Mouse (Mus musculus) lung, embryonic 15.5 days (tissue): Measurements from ENCODE around the gene Edil3. TPM values are rescaled to one million over a fixed set of nuclear protein-coding genes. Genes with fewer than 3 reads are reported as not detected.

ENCODE experiments used
- ATAC-seq: fragments of 200-750 bp; cut with Nextera tagmentation; 2 replicates; pipeline ENCODE4 v1.8.0; 2017; ENCODE audit warnings: moderate number of reproducible peaks, borderline replicate concordance; ENCODE audit not compliant: low FRiP score, low TSS enrichment; ENCODE audit errors: extremely low read depth
- H3K27ac ChIP-seq: fragments of 300-500 bp; sonication (generic); 2 replicates; pipeline ENCODE4 v1.5.1; 2015; ENCODE audit warnings: moderate library complexity, mild to moderate bottlenecking, inconsistent platforms
- H3K27me3 ChIP-seq: fragments of 300-500 bp; sonication (generic); 2 replicates; pipeline ENCODE4 v1.6.1; 2015; ENCODE audit warnings: inconsistent platforms
- H3K36me3 ChIP-seq: fragments of 300-500 bp; sonication (generic); 2 replicates; pipeline ENCODE4 v1.6.1; 2015; ENCODE audit warnings: inconsistent platforms
- H3K4me1 ChIP-seq: fragments of 300-500 bp; sonication (generic); 2 replicates; pipeline ENCODE4 v1.6.1; 2015; ENCODE audit warnings: inconsistent platforms
- H3K4me2 ChIP-seq: fragments of 300-500 bp; sonication (generic); 2 replicates; pipeline ENCODE4 v1.6.1; 2015; ENCODE audit warnings: inconsistent platforms, mild to moderate bottlenecking, moderate library complexity
- H3K4me3 ChIP-seq: fragments of 300-500 bp; sonication (generic); 2 replicates; pipeline ENCODE4 v1.5.1; 2015; ENCODE audit warnings: mild to moderate bottlenecking, inconsistent platforms
- H3K9ac ChIP-seq: fragments of 300-500 bp; sonication (generic); 2 replicates; pipeline ENCODE4 v1.6.1; 2015; ENCODE audit warnings: inconsistent platforms
- H3K9me3 ChIP-seq: fragments of 300-500 bp; sonication (generic); 2 replicates; pipeline ENCODE4 v1.6.1; 2016; ENCODE audit warnings: inconsistent platforms
- WGBS: fragments of 180-500 bp; shearing (Covaris S2); methylation state at CpG from one replicate; pipeline ENCODE4 v1.1.7; 2015; 5-methylcytosine and 5-hydroxymethylcytosine counted together
- polyA plus RNA-seq: library from polyadenylated mRNA; unstranded; fragments of >200 nt; fragmentation: Nextera tagmentation; extraction: Ambion mirVana; gene quantifications from 2 replicates; pipeline ENCODE4 v1.2.1, GENCODE M21; 2015

The Edil3 gene
- polyA plus RNA-seq, 1 experiment from 2014 or later = 8.7 TPM

DNA sequence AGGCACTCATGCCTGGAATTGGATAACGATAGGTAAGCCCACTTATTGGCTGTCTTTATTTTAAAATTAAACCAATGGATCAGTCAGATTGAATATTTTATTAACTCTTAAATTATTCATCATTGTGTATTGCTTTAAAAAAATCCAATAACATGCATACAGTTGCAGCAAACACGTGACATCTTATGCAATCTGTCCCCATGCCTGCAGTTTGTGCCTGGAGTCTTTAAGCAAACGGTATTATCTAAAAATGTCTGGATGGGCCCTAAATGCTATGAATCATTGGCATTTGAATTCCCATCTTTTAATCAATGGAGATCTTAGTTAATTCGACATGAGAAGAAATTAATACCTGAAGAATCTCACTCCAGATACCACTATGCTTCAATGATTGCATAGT lies 3.2 kb downstream of the Edil3 start:
- no peak for ATAC-seq
- H3K36me3 ChIP-seq = no peaks in the 10 kb centered on the region
- peaks cover 11% of the 10 kb centered on the region; the same call in 1 of the 2 replicates for H3K27me3 ChIP-seq
- peak overlapping the region; percentile 66; the same call in 1 of the 2 replicates for H3K4me3 ChIP-seq
- peaks cover 15% of the 10 kb centered on the region; the same call in 1 of the 2 replicates for H3K4me1 ChIP-seq
- no peak overlapping the region for H3K9ac ChIP-seq
- no peaks in the 10 kb centered on the region for H3K9me3 ChIP-seq
- H3K4me2 ChIP-seq = peak overlapping the region; percentile 99; the same call in 1 of the 2 replicates
- 32% methylated on average over 4 of the region's 4 CpGs for WGBS
- no peak overlapping the region for H3K27ac ChIP-seq

- Histone ChIP-seq H3K4me3 (peak overlapping the region; percentile 3; the same call in 1 of the 2 replicates), H3K9ac (no peak overlapping the region), H3K27me3 (no peaks in the 10 kb centered on the region), H3K4me1 (0 out of 2 replicates have a peak, but pooled peaks cover 4% of the 10 kb centered on the region), H3K27ac (no peak overlapping the region), H3K4me2 (peak overlapping the region; percentile 35), H3K9me3 (no peaks in the 10 kb centered on the region), H3K36me3 (no peaks in the 10 kb centered on the region)
- 21% methylated on average over 10 of the region's 10 CpGs for WGBS
- peak; percentile 55 for ATAC-seq
Observed at GRCm38 (mm10) chr13:88828362-88828761, 7.1 kb downstream of the Edil3 start.

GRCm38 (mm10) chr13:88833732-88834131 lies 12.5 kb downstream of the Edil3 start:
- Histone ChIP-seq H3K27me3 (no peaks in the 10 kb centered on the region), H3K27ac (no peak overlapping the region), H3K4me2 (no peak overlapping the region), H3K9ac (no peak overlapping the region), H3K4me1 (no peaks in the 10 kb centered on the region), H3K4me3 (no peak overlapping the region), H3K36me3 (no peaks in the 10 kb centered on the region), H3K9me3 (no peaks in the 10 kb centered on the region)
- ATAC-seq = no peak
- WGBS = 52% methylated on average over 1 of the region's 1 CpGs

DNA sequence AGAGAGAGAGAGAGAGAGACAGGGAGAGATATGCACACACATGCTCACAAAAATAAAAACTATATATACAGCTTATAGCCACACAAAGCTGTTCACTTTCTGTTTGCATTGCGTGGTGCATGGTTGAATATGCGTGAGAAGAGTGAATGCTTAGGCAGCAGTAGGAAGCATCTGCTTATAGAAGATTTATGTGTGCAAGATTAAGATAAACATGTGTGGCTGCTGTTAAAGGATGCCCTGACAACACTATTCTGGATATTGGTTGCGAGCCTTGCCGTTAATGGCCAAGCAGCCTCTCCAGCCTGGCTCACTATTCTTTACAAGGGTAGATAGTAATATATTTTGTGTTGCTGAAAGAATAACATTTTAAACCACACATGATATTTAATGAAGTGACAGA lies 28.5 kb downstream of the Edil3 start:
- WGBS = 27% methylated on average over 4 of the region's 4 CpGs
- ATAC-seq = no peak
- Histone ChIP-seq H3K36me3 (no peaks in the 10 kb centered on the region), H3K4me3 (no peak overlapping the region), H3K4me1 (no peaks in the 10 kb centered on the region), H3K27me3 (no peaks in the 10 kb centered on the region), H3K27ac (no peak overlapping the region), H3K4me2 (no peak overlapping the region), H3K9me3 (no peaks in the 10 kb centered on the region), H3K9ac (no peak overlapping the region)

DNA sequence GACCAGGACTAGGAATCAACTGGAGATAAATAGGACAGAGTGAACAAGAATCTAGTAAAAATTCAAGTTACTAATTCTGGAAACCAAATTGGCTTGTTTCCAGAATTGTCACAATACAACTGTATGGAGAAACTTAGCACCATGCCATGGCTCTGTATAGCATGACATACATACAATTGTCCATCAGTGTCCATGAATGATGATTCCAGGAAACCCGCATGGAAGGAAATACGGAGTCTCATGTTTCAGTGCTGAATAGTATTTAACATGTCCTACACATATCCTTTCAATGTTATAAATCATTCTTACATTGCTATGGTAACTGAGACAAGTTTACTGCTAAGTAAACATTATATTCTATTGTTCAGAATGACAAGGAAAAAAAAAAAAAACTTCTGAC lies 58.7 kb downstream of the Edil3 start:
- Histone ChIP-seq H3K4me1 (no peaks in the 10 kb centered on the region), H3K36me3 (no peaks in the 10 kb centered on the region), H3K9me3 (no peaks in the 10 kb centered on the region), H3K9ac (no peak overlapping the region), H3K4me3 (no peak overlapping the region), H3K27ac (no peak overlapping the region), H3K27me3 (no peaks in the 10 kb centered on the region), H3K4me2 (no peak overlapping the region)
- 0 out of 2 replicates have a peak, but pooled peaks have one; percentile 27 for ATAC-seq
- WGBS = 61% methylated on average over 2 of the region's 2 CpGs

DNA sequence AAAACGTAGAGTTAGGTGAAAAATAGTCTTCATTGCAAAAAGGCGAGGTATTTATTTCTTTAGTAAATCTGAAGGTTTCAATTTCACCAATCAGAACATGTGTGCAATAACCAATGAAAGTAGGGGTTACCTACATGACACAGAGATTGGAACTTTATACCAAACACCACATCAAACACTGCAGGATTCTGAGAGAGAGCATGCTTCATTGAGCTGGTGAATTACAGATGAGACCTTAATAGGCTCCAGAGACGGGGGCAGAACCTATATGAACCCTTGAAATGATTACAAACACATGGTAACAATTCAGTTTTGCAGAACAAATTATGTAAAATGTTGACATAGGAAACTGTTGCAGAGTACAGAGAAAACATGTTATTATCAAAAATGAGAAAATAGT lies 69.5 kb downstream of the Edil3 start:
- WGBS = 73% methylated on average over 3 of the region's 3 CpGs
- no peak overlapping the region for H3K9ac ChIP-seq
- no peaks in the 10 kb centered on the region for H3K4me1 ChIP-seq
- H3K27ac ChIP-seq = no peak overlapping the region
- H3K4me2 ChIP-seq = no peak overlapping the region
- no peak overlapping the region for H3K4me3 ChIP-seq
- no peaks in the 10 kb centered on the region for H3K36me3 ChIP-seq
- no peak for ATAC-seq
- no peaks in the 10 kb centered on the region for H3K27me3 ChIP-seq
- no peaks in the 10 kb centered on the region for H3K9me3 ChIP-seq

GRCm38 (mm10) chr13:88900046-88900445 lies 78.8 kb downstream of the Edil3 start:
- Histone ChIP-seq H3K4me2 (no peak overlapping the region), H3K27me3 (no peaks in the 10 kb centered on the region), H3K4me1 (no peaks in the 10 kb centered on the region), H3K9ac (no peak overlapping the region), H3K4me3 (no peak overlapping the region), H3K9me3 (no peaks in the 10 kb centered on the region), H3K27ac (no peak overlapping the region), H3K36me3 (no peaks in the 10 kb centered on the region)
- no peak for ATAC-seq
- 83% methylated on average over 3 of the region's 3 CpGs for WGBS

- no peak overlapping the region for H3K27ac ChIP-seq
- H3K4me3 ChIP-seq = no peak overlapping the region
- H3K36me3 ChIP-seq = no peaks in the 10 kb centered on the region
- H3K9ac ChIP-seq = no peak overlapping the region
- H3K27me3 ChIP-seq = no peaks in the 10 kb centered on the region
- H3K4me2 ChIP-seq = no peak overlapping the region
- no peak for ATAC-seq
- H3K4me1 ChIP-seq = no peaks in the 10 kb centered on the region
- 69% methylated on average over 1 of the region's 1 CpGs for WGBS
- H3K9me3 ChIP-seq = no peaks in the 10 kb centered on the region
Observed at GRCm38 (mm10) chr13:88907405-88907804, 86.1 kb downstream of the Edil3 start.

- H3K27ac ChIP-seq = no peak overlapping the region
Observed at GRCm38 (mm10) chr13:88908187-88908586, 86.9 kb downstream of the Edil3 start.

DNA sequence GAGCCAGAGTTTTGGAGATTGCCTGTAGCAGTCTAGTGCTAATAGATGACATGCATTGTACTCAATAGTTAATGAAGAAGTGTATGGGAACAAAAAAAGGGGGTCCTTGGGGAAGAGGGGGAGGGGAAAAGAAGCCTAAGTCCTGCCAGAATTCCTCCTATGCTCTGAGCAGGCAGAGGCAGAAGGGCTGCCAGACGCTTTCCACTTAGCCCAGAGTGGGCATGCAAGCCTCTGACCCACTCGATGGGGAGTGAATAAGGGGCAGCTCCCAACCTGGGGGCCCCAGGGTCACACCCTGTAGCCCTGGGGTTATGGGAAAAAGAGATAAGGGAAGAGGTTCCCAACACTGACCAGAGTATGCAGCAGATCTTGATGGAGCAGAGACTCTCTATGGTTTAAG lies 95.2 kb downstream of the Edil3 start:
- Histone ChIP-seq H3K4me1 (no peaks in the 10 kb centered on the region), H3K27ac (no peak overlapping the region), H3K9ac (no peak overlapping the region), H3K9me3 (no peaks in the 10 kb centered on the region), H3K4me2 (no peak overlapping the region), H3K27me3 (no peaks in the 10 kb centered on the region), H3K4me3 (no peak overlapping the region), H3K36me3 (no peaks in the 10 kb centered on the region)
- no peak for ATAC-seq
- 52% methylated on average over 2 of the region's 2 CpGs for WGBS

More at GRCm38 (mm10) chr13:88908187-88908586, 86.9 kb downstream of the Edil3 start:
- H3K4me1 ChIP-seq = no peaks in the 10 kb centered on the region
- no peak overlapping the region for H3K4me2 ChIP-seq
- H3K9me3 ChIP-seq = no peaks in the 10 kb centered on the region
- WGBS = 50% methylated on average over 1 of the region's 1 CpGs
- ATAC-seq = no peak
- H3K4me3 ChIP-seq = no peak overlapping the region
- H3K36me3 ChIP-seq = no peaks in the 10 kb centered on the region
- H3K27me3 ChIP-seq = no peaks in the 10 kb centered on the region
- H3K9ac ChIP-seq = no peak overlapping the region

- Histone ChIP-seq H3K9ac (no peak overlapping the region), H3K4me2 (no peak overlapping the region), H3K27me3 (no peaks in the 10 kb centered on the region), H3K36me3 (no peaks in the 10 kb centered on the region), H3K4me1 (no peaks in the 10 kb centered on the region), H3K4me3 (no peak overlapping the region), H3K27ac (no peak overlapping the region), H3K9me3 (no peaks in the 10 kb centered on the region)
- WGBS = 83% methylated on average over 4 of the region's 4 CpGs
- ATAC-seq = no peak
Observed at GRCm38 (mm10) chr13:88929626-88930025, 108.4 kb downstream of the Edil3 start.

- Histone ChIP-seq H3K4me2 (no peak overlapping the region), H3K4me1 (no peaks in the 10 kb centered on the region), H3K27me3 (no peaks in the 10 kb centered on the region), H3K9me3 (no peaks in the 10 kb centered on the region), H3K4me3 (no peak overlapping the region), H3K9ac (no peak overlapping the region), H3K36me3 (no peaks in the 10 kb centered on the region), H3K27ac (no peak overlapping the region)
- 44% methylated on average over 2 of the region's 2 CpGs for WGBS
- ATAC-seq = no peak
Observed at GRCm38 (mm10) chr13:88938564-88938963, 117.3 kb downstream of the Edil3 start.

DNA sequence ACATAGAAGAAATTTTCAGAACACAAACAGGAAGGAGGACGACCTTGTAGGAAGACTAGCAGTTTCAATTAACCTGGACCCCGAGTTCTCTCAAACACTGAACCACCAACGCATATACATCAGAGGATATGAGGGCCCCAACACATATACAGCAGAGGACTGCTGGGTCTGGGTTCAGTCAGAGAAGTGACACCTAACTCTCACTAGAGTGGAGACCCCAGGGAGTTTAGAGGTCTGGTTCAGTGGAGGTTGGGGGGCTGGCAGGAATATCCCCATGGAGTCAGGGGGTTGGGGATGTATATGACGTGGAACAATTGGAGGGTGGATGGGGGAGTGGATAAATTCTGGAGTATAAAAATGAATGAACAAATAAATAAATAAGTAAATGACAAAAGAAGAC lies 151.1 kb downstream of the Edil3 start:
- ATAC-seq = no peak
- Histone ChIP-seq H3K4me3 (no peak overlapping the region), H3K36me3 (no peaks in the 10 kb centered on the region), H3K4me2 (no peak overlapping the region), H3K4me1 (no peaks in the 10 kb centered on the region), H3K27me3 (no peaks in the 10 kb centered on the region), H3K27ac (no peak overlapping the region), H3K9ac (no peak overlapping the region), H3K9me3 (no peaks in the 10 kb centered on the region)
- WGBS = 59% methylated on average over 4 of the region's 4 CpGs
